Mouse (Mus musculus) forebrain, embryonic 13.5 days (tissue): ENCODE data around the gene Armc6. TPM values are rescaled to one million over a fixed set of nuclear protein-coding genes. Genes with fewer than 3 reads are reported as not detected.
"Not testable (repeated sequence)": the region's sequence is repeated elsewhere in the genome, so short reads cannot be mapped to it uniquely, and the experiment has no call there.

Experiments
- ATAC-seq: fragments of 200-750 bp; cut with Nextera tagmentation; 2 replicates; pipeline ENCODE4 v1.8.0; 2017
- H3K27ac ChIP-seq: fragments of 300-500 bp; sonication (generic); 2 replicates; pipeline ENCODE4 v1.5.1; 2015; ENCODE audit warnings: inconsistent platforms, mild to moderate bottlenecking, moderate library complexity
- H3K27me3 ChIP-seq: fragments of 300-500 bp; sonication (generic); 2 replicates; pipeline ENCODE4 v1.6.1; 2015; ENCODE audit warnings: mild to moderate bottlenecking, inconsistent platforms
- H3K36me3 ChIP-seq: fragments of 300-500 bp; sonication (generic); 2 replicates; pipeline ENCODE4 v1.6.1; 2015; ENCODE audit warnings: mild to moderate bottlenecking, inconsistent platforms; ENCODE audit not compliant: poor library complexity, severe bottlenecking
- H3K4me1 ChIP-seq: fragments of 300-500 bp; sonication (generic); 2 replicates; pipeline ENCODE4 v1.6.1; 2015; ENCODE audit warnings: inconsistent platforms
- H3K4me2 ChIP-seq: fragments of 300-500 bp; sonication (generic); 2 replicates; pipeline ENCODE4 v1.6.1; 2015; ENCODE audit warnings: inconsistent platforms, mild to moderate bottlenecking, moderate library complexity
- H3K4me3 ChIP-seq: fragments of 300-500 bp; sonication (generic); 2 replicates; pipeline ENCODE4 v1.5.1; 2015; ENCODE audit warnings: mild to moderate bottlenecking, inconsistent platforms
- H3K9ac ChIP-seq: fragments of 300-500 bp; sonication (generic); 2 replicates; pipeline ENCODE4 v1.6.1; 2015; ENCODE audit warnings: mild to moderate bottlenecking, inconsistent platforms
- H3K9me3 ChIP-seq: fragments of 300-500 bp; sonication (generic); replicated peaks from 2 replicates; pipeline ENCODE4 v1.6.1; 2016; ENCODE audit warnings: inconsistent platforms
- WGBS: fragments of 180-500 bp; shearing (Covaris S2); methylation state at CpG from one replicate; pipeline ENCODE4 v1.1.7; 2015; 5-methylcytosine and 5-hydroxymethylcytosine counted together
- polyA plus RNA-seq: library from polyadenylated mRNA; unstranded; fragments of >200 nt; fragmentation: Nextera tagmentation; extraction: Ambion mirVana; gene quantifications from 2 replicates; pipeline ENCODE4 v1.2.1, GENCODE M21; 2015

The Armc6 gene
- polyA plus RNA-seq, 1 experiment from 2014 or later, result 52.8 TPM

DNA sequence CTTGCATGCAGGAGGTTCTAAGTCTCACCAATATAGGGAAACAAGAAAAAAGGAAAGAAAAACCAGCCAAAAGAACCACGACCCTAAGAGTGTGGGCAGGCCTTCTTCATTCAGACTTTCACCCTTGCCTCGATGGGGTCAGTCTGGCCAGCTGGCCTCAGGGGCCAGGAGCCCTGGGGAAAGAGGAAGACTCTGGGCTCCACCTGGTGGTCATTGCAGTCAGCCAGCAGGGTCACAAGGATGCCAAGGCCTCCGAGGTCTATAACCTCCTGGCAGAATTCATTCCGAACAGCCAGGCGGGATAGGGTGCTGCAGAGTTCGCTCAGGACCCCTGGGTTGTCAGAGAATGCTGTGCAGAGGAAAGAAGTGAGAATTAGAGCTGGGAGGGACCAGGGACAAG lies 10.9 kb downstream of the Armc6 start:
- no peak overlapping the region for H3K9ac ChIP-seq
- no peak overlapping the region for H3K4me3 ChIP-seq
- ATAC-seq, result no peak
- H3K4me2 ChIP-seq, result no peak overlapping the region
- no peak overlapping the region for H3K27ac ChIP-seq
- 0 out of 2 replicates have a peak, but pooled peaks cover 5% of the 10 kb centered on the region for H3K4me1 ChIP-seq
- H3K27me3 ChIP-seq, result no peaks in the 10 kb centered on the region
- no peaks in the 10 kb centered on the region for H3K9me3 ChIP-seq
- WGBS, result 56% methylated on average over 6 of the region's 6 CpGs
- peaks cover 59% of the 10 kb centered on the region for H3K36me3 ChIP-seq

DNA sequence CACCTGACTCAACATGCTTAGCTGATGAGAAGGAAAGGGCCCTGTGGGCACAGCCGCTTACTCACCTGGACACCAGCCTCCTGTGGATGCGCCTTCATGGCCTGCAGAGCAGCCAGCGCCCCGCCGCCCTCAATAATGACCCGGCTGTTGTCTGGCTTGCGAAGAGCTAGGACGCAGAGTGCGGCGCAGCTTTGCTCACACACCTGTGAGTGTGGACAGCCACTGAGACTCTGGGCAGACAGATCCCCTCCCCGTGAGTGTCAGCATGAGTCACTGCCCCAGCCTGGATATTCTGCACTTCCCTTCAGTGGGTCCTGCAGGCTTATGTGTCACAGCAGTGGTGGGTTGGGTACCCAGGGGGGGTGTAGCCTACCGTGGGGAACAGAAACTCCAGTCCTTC lies 12.2 kb downstream of the Armc6 start:
- WGBS, result 92% methylated on average over 12 of the region's 12 CpGs
- no peaks in the 10 kb centered on the region for H3K27me3 ChIP-seq
- H3K27ac ChIP-seq, result no peak overlapping the region
- peaks cover 52% of the 10 kb centered on the region for H3K36me3 ChIP-seq
- no peak overlapping the region for H3K4me2 ChIP-seq
- H3K4me1 ChIP-seq, result 0 out of 2 replicates have a peak, but pooled peaks cover 5% of the 10 kb centered on the region
- H3K4me3 ChIP-seq, result no peak overlapping the region
- no peaks in the 10 kb centered on the region for H3K9me3 ChIP-seq
- H3K9ac ChIP-seq, result no peak overlapping the region
- no peak for ATAC-seq

DNA sequence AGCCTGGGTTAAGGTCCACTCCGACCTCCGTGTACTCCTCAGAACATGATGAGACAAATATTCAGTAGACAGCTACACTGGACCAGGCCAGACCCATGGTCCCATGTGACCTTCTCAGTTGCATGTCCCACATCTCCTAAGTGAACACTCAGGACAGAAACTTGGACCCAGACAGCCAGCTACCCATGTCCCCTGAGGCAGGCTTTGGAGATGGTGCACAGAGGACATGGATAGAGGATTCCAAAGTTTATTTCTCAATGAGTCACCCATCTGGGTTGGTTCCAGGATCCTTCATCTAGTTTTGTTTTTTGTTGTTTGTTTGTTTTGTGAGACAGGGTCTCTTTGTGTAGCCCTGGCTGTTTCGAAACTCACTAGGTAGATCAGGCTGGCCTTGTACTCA lies 13.4 kb downstream of the Armc6 start:
- Histone ChIP-seq H3K4me2 (no peak overlapping the region), H3K9ac (no peak overlapping the region), H3K4me1 (0 out of 2 replicates have a peak, but pooled peaks cover 5% of the 10 kb centered on the region), H3K36me3 (peaks cover 47% of the 10 kb centered on the region), H3K27me3 (no peaks in the 10 kb centered on the region), H3K4me3 (no peak overlapping the region), H3K9me3 (no peaks in the 10 kb centered on the region), H3K27ac (no peak overlapping the region)
- no peak for ATAC-seq
- WGBS, result 92% methylated on average over 3 of the region's 3 CpGs

DNA sequence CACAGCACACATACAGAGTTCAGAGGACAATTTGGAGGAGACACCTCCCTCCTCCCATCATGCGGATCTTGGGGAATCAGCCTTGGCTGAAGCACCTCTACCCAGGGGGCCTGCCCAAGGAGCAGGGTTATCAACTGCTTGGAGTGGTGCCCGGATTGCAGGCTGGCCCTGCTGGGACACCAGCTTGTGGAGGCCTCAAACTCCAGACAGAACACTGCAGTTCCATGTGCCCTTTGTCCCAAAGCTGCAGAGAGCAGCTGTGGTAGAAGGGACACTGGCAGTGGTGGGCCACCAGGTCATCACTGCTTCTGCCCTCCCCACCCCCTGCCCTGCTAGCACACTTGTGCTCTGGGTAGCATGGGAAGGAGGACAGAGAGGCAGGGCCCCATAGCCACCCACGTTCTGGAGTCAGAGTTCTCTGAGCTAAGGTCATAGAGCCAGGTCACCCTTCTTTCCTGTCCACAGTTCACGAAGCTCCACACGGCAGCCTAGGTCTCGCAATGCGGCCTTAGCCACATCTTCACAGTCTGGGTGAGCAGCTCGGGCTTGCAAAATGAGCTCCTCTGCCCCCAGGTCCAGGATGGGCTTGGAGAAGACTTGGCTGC lies 13.9 kb downstream of the Armc6 start:
- 74% methylated on average over 8 of the region's 8 CpGs for WGBS
- Histone ChIP-seq H3K9me3 (no peaks in the 10 kb centered on the region), H3K36me3 (peaks cover 42% of the 10 kb centered on the region), H3K9ac (0 out of 2 replicates have a peak overlapping the region, but pooled peaks have one; percentile 27), H3K4me1 (0 out of 2 replicates have a peak, but pooled peaks cover 5% of the 10 kb centered on the region), H3K4me3 (no peak overlapping the region), H3K4me2 (no peak overlapping the region), H3K27me3 (0 out of 2 replicates have a peak, but pooled peaks cover 4% of the 10 kb centered on the region), H3K27ac (no peak overlapping the region)
- no peak for ATAC-seq

DNA sequence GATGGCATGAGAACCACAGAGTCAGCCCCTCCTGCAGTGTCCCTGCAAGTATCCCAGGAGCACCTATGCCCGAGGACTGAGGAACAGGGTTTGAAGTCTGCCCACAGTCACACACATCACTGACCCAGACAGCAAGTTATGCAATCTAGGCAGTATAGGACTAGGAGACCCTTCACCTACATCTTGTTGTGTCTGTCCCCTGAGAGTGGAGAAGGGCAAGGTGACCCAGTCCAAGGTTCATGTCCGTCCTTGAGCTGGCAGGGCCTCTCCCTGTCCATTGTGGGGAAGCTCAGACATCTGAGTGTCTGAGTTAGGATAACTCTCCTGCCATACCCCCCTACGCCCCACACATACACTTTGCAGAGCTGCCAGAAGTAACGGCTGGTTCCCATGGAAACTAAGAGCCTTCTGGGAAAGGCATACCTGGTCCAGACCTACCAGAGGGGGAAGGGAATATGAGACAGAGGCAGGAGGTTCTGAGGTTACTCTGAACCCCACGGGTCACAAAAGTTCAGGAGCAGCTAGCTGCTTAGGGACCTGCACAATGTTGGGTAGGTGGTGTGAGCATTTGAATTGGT lies 15.1 kb downstream of the Armc6 start:
- 55% methylated on average over 5 of the region's 5 CpGs for WGBS
- no peaks in the 10 kb centered on the region for H3K9me3 ChIP-seq
- H3K36me3 ChIP-seq, result peaks cover 30% of the 10 kb centered on the region
- H3K4me3 ChIP-seq, result no peak overlapping the region
- H3K27ac ChIP-seq, result no peak overlapping the region
- H3K4me2 ChIP-seq, result no peak overlapping the region
- 0 out of 2 replicates have a peak, but pooled peaks cover 5% of the 10 kb centered on the region for H3K4me1 ChIP-seq
- peaks cover 11% of the 10 kb centered on the region; the same call in 1 of the 2 replicates for H3K27me3 ChIP-seq
- H3K9ac ChIP-seq, result no peak overlapping the region
- ATAC-seq, result no peak

DNA sequence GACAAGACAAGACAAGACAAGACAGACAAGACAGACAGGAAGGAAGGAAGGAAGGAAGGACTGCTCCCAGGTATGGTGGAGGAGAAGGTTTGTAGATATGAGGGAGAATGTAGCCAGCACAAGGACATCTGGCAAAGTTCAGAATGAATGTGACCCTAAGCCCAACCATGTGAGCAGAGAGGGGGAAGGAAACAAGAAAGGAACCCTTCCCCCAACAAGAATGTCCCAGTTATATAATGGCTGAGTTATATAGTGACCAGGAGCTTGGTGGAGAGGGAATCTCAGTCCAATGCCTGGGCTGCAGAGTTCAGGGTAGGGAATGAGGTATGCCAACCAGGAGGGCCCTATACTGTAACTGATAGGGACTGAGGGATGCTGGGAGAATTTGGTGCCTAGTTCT lies 16.8 kb downstream of the Armc6 start:
- peaks cover 10% of the 10 kb centered on the region for H3K4me1 ChIP-seq
- no peak overlapping the region for H3K4me3 ChIP-seq
- H3K36me3 ChIP-seq, result peaks cover 13% of the 10 kb centered on the region
- H3K4me2 ChIP-seq, result no peak overlapping the region
- H3K9ac ChIP-seq, result no peak overlapping the region
- H3K27ac ChIP-seq, result no peak overlapping the region
- H3K27me3 ChIP-seq, result peaks cover 11% of the 10 kb centered on the region; the same call in 1 of the 2 replicates
- no peaks in the 10 kb centered on the region for H3K9me3 ChIP-seq
- no peak for ATAC-seq

DNA sequence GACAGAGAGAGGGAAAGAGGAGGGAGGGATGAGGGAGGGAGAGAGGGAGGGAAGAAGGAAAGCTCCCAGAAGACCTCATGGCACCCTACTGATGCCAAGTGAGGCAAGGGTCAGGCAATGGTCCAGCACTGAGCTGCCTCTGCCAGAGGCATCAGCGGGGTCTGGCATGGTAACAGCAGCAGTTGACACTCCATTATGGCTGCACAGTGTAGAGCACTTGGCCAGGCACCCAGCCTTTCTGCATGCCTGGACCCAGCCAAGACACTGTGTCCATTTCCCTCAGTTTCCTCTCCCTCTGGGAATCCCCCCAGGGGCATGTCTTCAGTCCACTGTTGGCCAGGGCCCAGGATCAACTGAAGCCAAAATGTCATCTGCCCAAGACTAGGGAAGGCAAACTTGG lies 17.7 kb downstream of the Armc6 start:
- H3K9ac ChIP-seq, result no peak overlapping the region
- peaks cover 11% of the 10 kb centered on the region; the same call in 1 of the 2 replicates for H3K27me3 ChIP-seq
- no peak overlapping the region for H3K27ac ChIP-seq

DNA sequence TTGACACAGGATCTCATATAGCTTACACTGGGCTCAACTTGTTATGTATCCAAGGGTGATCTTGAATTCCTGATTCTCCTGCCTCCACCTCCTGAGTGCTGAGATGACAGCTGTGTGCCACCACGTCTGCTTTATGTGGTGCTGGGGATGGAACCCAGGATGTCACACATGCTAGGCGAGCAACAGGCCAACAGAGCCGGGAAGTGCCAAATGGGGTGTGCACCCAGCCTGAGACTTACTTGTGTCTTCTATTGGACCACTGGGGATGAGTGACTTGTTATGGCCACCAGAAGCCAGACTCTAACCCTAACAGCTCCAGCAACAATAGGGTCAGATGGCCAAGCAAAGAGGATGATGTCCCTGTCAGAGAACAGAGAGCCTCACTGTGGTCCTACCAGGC lies 18.1 kb downstream of the Armc6 start:
- H3K4me1 ChIP-seq, result peaks cover 16% of the 10 kb centered on the region
- H3K27me3 ChIP-seq, result peaks cover 14% of the 10 kb centered on the region
- not testable (repeated sequence) for H3K36me3 ChIP-seq, H3K9me3 ChIP-seq, H3K4me2 ChIP-seq, ATAC-seq, H3K9ac ChIP-seq, H3K27ac ChIP-seq, H3K4me3 ChIP-seq
- WGBS, result 63% methylated on average over 3 of the region's 3 CpGs

More for the DNA sequence above, 17.7 kb downstream of the Armc6 start:
- Histone ChIP-seq H3K4me3 (no peak overlapping the region), H3K4me2 (no peak overlapping the region), H3K36me3 (peaks cover 4% of the 10 kb centered on the region; the same call in 1 of the 2 replicates), H3K9me3 (no peaks in the 10 kb centered on the region), H3K4me1 (peaks cover 12% of the 10 kb centered on the region)
- ATAC-seq, result no peak
- 80% methylated on average over 1 of the region's 1 CpGs for WGBS

DNA sequence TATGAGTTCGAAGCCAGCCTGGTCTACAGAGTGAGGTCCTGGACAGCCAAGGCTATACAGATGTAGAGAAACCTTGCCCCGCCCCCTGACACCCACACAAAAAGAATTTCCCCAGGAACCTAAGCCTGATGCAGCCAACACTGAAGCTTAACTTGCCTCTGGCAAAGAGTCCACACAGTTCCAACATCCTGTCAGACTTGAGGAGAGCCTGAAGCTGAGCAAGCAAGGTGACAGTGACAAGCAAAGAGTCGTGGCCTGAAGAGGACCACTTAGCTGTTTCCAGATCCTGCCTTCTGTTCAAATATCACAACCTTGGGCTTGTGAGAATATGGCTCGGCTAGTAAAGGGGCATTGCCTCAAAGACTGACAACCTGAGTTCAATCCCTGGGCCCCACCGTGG lies 19.2 kb downstream of the Armc6 start:
- H3K4me3 ChIP-seq, result no peak overlapping the region
- 74% methylated on average over 5 of the region's 5 CpGs for WGBS
- H3K4me2 ChIP-seq, result no peak overlapping the region
- H3K4me1 ChIP-seq, result peaks cover 18% of the 10 kb centered on the region
- H3K27ac ChIP-seq, result no peak overlapping the region
- H3K36me3 ChIP-seq, result no peaks in the 10 kb centered on the region
- H3K9ac ChIP-seq, result no peak overlapping the region
- ATAC-seq, result no peak
- peaks cover 24% of the 10 kb centered on the region for H3K27me3 ChIP-seq
- no peaks in the 10 kb centered on the region for H3K9me3 ChIP-seq

DNA sequence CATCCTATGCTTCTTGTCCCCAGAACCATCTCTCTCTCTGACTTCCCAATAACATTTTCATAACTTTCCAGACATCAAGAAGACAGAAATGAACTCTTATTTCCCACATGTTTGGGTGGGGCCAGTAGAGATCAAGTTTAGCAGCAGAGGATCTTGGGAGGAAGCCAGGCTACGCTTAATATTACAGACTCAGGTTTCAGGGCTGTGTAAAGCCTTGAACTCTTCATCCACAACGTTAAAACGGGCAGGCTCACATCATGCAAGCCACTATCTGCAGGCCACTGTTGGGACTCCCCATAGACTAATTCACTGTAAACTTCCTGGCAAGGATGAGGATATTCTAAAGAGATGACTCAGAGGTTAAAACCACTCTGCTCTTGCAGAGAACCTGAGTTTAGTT lies 19.9 kb downstream of the Armc6 start:
- Histone ChIP-seq H3K4me3 (no peak overlapping the region), H3K27ac (no peak overlapping the region), H3K36me3 (no peaks in the 10 kb centered on the region), H3K9me3 (no peaks in the 10 kb centered on the region), H3K4me1 (peaks cover 16% of the 10 kb centered on the region), H3K9ac (no peak overlapping the region), H3K27me3 (peaks cover 30% of the 10 kb centered on the region), H3K4me2 (no peak overlapping the region)
- WGBS, result 78% methylated on average over 3 of the region's 3 CpGs
- ATAC-seq, result no peak

DNA sequence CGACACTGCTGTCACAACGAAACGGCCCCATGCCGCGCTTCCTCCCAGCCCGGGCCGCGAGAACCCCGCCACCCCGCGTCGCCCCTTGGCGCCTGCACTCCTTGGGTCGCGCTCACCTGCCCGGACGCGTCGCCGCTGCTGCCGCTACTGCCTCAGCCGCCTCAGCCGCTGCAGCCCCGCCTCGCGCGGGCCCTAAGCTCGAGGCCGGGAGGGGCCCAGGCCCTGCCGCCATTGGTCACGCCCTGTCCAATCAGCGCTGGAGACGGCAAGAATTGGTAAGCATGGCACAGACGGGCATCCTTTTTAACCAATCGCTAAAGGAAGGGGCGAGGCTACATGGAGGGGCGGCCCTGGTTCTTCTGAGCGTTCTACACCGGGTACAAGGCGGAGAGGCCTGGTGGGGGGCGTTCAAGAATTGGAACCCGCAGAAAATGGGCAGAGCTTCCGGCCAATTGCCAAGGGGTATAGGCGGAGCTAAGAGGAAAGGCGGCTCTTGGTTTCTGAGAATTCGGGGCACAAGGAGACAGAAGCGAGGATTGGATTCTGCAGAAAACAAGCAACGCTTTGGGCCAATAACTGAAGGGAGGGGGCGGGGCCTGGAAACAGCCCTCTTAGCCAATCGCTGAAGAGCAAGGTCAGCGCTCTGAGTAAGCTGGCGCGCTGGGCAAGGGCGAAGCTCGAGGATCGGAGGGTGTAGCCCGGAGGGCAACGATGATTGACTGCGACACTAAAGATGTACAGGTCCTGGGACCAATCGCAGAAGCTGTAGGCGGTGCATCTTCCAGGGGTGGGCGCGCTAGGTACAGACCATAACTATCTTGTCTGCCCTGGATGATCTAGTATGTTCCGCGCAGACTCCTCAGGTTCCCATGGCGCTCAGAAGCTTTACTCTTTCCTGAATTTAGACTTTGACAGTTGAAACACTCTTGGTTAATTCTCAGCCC lies 21.9 kb downstream of the Armc6 start, which contains the start of gene Slc25a42:
Gene Slc25a42 (minus strand): TSS at position 194 of the 944 bp plus-strand sequence.
- Histone ChIP-seq H3K4me1 (peaks cover 13% of the 10 kb centered on the region), H3K9me3 (no peaks in the 10 kb centered on the region), H3K27me3 (peaks cover 42% of the 10 kb centered on the region), H3K4me2 (peak within 1 kb of the TSS; percentile 96), H3K27ac (no peak within 1 kb of the TSS), H3K9ac (peak within 1 kb of the TSS; percentile 63), H3K4me3 (peak within 1 kb of the TSS; percentile 60), H3K36me3 (no peaks in the 10 kb centered on the region)
- peak; percentile 99 for ATAC-seq
- under 1% methylated on average over 66 of the region's 66 CpGs for WGBS

DNA sequence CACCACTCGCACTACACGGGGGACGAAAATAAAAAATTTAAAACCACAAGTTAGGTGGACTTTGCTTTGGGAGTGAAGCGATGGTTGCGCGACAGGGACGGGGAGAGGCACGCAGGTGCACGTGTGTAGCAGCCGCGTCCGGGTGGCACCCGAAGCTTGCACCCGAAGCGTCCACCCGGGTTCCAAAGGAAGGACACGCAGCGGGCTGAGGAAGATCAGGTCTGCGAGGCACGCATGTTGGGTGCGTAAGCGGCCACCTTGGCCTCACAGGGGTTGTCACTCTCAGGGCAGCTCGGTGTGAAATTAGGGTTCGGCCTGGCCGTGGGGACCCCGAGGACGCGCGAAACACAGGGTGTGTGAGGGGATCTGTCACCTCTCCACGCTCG lies 22.5 kb downstream of the Armc6 start:
- peak overlapping the region; percentile 63 for H3K9ac ChIP-seq
- H3K36me3 ChIP-seq, result no peaks in the 10 kb centered on the region
- peak overlapping the region; percentile 96 for H3K4me2 ChIP-seq
- H3K27ac ChIP-seq, result no peak overlapping the region
- peaks cover 13% of the 10 kb centered on the region for H3K4me1 ChIP-seq
- WGBS, result 2% methylated on average over 31 of the region's 31 CpGs
- peak overlapping the region; percentile 60 for H3K4me3 ChIP-seq
- no peak for ATAC-seq
- no peaks in the 10 kb centered on the region for H3K9me3 ChIP-seq
- H3K27me3 ChIP-seq, result peaks cover 42% of the 10 kb centered on the region
